Mouse (Mus musculus): ENCODE results near the gene Haus2.

DNA sequence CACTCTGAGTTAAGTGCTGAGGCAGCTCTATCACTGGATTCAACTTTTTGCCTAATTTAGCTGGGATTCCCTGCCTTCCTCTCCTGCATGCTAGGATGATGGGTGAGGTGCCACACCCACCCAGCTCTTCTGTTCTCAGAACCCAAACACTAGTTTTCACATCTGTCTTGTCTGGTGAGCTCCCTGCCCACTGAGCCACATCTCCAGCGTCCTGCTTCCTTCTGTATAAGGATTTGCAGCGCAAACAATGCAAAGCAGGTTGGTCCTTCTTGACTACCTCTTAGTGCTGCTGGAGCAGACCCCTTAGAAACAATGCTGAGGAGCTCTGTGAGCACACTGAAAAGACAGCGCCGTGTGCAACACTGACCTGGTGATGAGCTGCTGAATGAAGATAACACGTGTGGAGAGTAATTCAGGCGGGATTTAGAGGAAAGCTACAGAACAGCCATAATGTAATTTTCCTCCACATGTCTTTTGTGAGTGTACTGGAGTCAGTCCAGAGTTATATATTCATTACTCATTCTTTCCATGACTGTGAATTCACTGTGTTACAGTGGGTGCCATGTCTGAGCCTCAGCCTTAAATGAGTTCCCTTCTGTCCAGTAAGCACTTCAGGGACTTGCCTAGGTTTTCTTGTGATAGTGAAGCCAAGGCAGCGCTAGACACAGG, 43.2 kb downstream of the Haus2 start:
- TF ChIP-seq CTCF (IDR thresholded peaks at IDR 0.05) (no peak), POLR2A (IDR thresholded peaks at IDR 0.05; ENCODE audit: insufficient read depth, low read depth, low read length) (no peak)
